Mouse (Mus musculus) cerebellum, adult 9-11 months (tissue): Measurements from ENCODE around the gene Arhgap33.
"Not testable (repeated sequence)": the region's sequence is repeated elsewhere in the genome, so short reads cannot be mapped to it uniquely, and the experiment has no call there.

Experiments used
- DNase-seq: peaks from one replicate; pipeline ENCODE4 v3.0.0; 2022

The Arhgap33 gene

GRCm38 (mm10) chr7:30492765-30493164 is 42.1 kb downstream of the Arhgap33 start:
- peak; percentile 75 for DNase-seq

GRCm38 (mm10) chr7:30490957-30491307 is 43.9 kb downstream of the Arhgap33 start:
- no peak for DNase-seq

DNA sequence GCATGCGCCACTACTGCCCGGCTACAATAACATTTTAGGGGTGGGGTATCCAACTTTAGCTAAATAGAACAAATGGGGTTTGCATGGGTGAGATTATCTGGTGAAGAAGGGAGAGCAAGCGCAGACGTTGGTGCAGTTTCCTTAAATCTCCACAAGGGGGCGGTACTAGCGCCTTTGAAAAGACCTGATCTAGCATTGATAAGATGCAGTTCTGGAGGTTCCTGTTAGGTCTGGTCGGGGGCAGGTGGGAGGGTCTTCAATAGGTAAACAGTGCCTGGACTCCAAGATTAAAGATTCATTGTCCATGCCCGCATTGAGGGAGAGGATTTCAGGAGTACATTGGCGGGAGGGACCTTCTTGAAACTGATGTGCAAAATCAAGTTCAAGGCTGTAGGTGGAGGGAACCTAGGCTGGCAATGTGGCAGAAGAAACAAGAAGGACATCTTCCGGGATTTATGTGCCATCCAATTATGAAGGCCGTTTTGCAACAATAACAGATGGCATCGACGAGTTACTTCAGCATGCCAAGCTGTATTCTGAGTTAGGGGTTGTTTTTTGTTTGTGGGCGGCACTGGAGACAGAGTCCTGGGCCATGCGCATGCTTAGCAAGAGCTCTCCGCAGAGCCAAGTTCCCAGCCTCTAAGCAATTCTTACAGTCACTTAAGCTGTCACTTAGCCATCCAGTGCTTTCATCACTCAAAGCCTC is 44.5 kb downstream of the Arhgap33 start:
- DNase-seq, result peak; percentile 43

DNA sequence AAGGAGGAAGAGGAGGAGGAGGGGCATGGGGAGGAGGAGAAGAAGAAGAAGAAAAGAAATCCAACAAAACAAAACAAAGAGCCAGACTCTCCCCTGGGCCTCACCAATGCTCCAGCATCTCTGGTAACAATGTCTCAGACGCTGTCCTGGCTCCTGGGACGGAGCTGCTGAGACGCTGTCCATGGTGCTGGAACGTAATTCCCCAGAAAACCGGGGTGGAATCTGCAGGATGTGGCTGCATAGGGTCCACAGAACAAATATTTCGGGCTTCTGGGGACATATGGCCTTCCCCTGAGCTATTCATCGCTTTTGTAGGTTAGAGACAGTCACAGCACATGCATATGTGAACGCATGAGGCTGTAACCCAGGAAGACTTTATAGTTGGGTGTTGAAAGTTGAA is 50.6 kb downstream of the Arhgap33 start:
- DNase-seq, result no peak

DNA sequence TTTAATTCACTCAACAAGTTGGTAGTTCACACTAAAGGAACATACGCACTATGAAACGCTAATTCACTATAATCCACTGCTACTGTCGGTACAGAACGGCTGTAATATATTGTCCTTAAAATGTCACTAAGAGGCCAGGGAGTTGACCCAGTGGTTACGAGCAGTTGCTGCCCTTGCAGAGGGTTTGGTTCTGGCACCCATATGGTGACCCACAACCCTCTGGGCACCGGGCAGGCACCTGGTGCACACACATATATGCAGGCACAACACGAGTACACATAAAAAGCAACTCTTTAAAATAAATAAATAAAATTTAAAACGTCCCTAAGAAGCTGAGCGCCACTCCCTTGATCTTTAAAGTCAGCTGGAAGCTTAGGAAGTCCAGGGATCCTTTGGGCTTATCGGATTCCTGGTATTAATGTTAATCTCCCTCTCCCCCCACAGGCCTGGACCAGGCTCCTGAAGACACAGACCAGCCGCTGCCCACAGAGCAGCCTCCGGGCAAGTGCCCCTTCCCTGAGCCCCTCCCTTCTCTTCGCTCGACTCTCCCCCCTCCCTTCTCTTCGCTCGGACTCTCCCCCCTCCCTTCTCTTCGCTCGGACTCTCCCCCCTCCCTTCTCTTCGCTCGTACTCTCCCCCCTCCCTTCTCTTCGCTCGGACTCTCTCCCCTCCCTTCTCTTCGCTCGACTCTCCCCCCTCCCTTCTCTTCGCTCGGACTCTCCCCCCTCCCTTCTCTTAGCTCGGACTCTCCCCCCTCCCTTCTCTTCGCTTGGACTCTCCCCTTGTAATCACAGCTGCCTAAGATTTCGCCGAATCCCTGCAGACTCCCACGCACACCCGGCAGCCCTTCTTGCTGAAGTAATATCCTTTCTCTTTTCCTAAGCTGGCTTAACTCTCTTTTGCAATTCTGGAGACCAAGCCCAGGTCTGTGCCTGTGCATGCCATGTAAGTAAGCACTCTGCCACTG is 57.2 kb downstream of the Arhgap33 start:
- peak; percentile 45 for DNase-seq

GRCm38 (mm10) chr7:30476136-30476535 is 58.7 kb downstream of the Arhgap33 start:
- not testable (repeated sequence) for DNase-seq

DNA sequence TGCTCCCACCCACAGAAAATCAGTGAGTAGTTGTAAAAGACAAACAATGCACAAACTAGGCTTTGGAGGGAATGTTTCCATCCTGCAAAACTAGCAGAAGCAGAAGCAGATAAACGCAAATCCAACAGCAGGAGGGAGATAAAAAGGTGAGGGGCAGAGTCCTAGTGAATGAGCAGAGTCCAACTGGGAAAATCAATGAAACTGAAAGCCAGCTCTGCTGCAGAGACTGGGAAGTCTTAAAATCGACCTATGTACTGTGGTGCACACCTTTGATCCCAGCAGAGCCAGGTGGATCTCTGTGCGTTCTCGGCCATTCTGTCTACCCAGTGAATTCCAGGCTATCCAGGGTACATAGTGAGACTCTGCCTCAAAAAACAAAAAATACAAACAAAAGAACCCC is 59.9 kb downstream of the Arhgap33 start:
- no peak for DNase-seq

GRCm38 (mm10) chr7:30472411-30472810 is 62.4 kb downstream of the Arhgap33 start:
- no peak for DNase-seq
